Mouse (Mus musculus): ENCODE data around the gene Phip. TPM values are rescaled to one million over a fixed set of nuclear protein-coding genes. Genes with fewer than 3 reads are reported as not detected.

Gene Phip
- 100 to 1,000 TPM in 1 of 2 experiments, 10 to 100 TPM in 1; 79.6 to 108 TPM for total RNA-seq (2021)
- long read RNA-seq, experiment 1, partial matches to known transcripts = 63 of 83 reads
- long read RNA-seq, experiment 1, other reads (novel, unspliced or antisense) = 19 of 83 reads
- long read RNA-seq, experiment 2, partial matches to known transcripts = 2 of 5 reads
- long read RNA-seq, experiment 2, other reads (novel, unspliced or antisense) = 2 of 5 reads

- peak; percentile 95 to 97 for DNase-seq
Measured at GRCm38 (mm10) chr9:82975342-82976215, at the start of gene Phip. TSS of gene Phip (minus strand) at chr9:82975516.

- no peak for DNase-seq
Measured at GRCm38 (mm10) chr9:83023724-83024123, 48.4 kb upstream of the Phip start.

GRCm38 (mm10) chr9:83014516-83014915 is 39.2 kb upstream of the Phip start:
- no peak for DNase-seq

GRCm38 (mm10) chr9:83008306-83008705 is 33.0 kb upstream of the Phip start:
- DNase-seq = no peak

- DNase-seq = no peak
Measured at GRCm38 (mm10) chr9:83001342-83001741, 26.0 kb upstream of the Phip start.

- DNase-seq = no peak
Measured at GRCm38 (mm10) chr9:82997765-82998500, 22.6 kb upstream of the Phip start.

- DNase-seq = peak; percentile 37 to 55
Measured at GRCm38 (mm10) chr9:82976936-82977335, 1.6 kb upstream of the Phip start.

GRCm38 (mm10) chr9:82976219-82976618 is 903 bp upstream of the Phip start:
- DNase-seq = no peak

GRCm38 (mm10) chr9:82974962-82975341 is 364 bp downstream of the Phip start:
- DNase-seq = no peak

- DNase-seq = peak; percentile 90 to 92
Measured at GRCm38 (mm10) chr9:82974187-82974861, 992 bp downstream of the Phip start.

- DNase-seq = no peak
Measured at GRCm38 (mm10) chr9:82973321-82973892, 1.9 kb downstream of the Phip start.

GRCm38 (mm10) chr9:82971433-82971832 is 3.9 kb downstream of the Phip start:
- peak in 1 of 2 experiments; percentile 41 for DNase-seq

- peak; percentile 16 to 38 for DNase-seq
Measured at GRCm38 (mm10) chr9:82967076-82967621, 8.2 kb downstream of the Phip start.

GRCm38 (mm10) chr9:82963981-82964380 is 11.3 kb downstream of the Phip start:
- DNase-seq = no peak

GRCm38 (mm10) chr9:82961352-82961751 is 14.0 kb downstream of the Phip start:
- no peak for DNase-seq

GRCm38 (mm10) chr9:82955267-82955666 is 20.0 kb downstream of the Phip start:
- DNase-seq = no peak

- DNase-seq = no peak
Measured at GRCm38 (mm10) chr9:82952330-82952729, 23.0 kb downstream of the Phip start.

GRCm38 (mm10) chr9:82951435-82952004 is 23.8 kb downstream of the Phip start:
- DNase-seq = no peak

- DNase-seq = no peak
Measured at GRCm38 (mm10) chr9:82907246-82907645, 68.1 kb downstream of the Phip start.

GRCm38 (mm10) chr9:82888645-82889044 is 86.7 kb downstream of the Phip start:
- no peak for DNase-seq

GRCm38 (mm10) chr9:82884177-82884576 is 91.1 kb downstream of the Phip start:
- DNase-seq = no peak

Data from adrenal gland, postnatal 36 days (tissue).